Comparison of ENCODE assay signal across 8 mouse cellular contexts in genomic region chr11:116534154-116534865, GRCm38 (mm10). TPM values are rescaled to one million over a fixed set of nuclear protein-coding genes. Genes with fewer than 3 reads are reported as not detected.
A peak's percentile ranks its signal among the peaks of the same experiment; 100 is the strongest.
DNase-seq lines count a peak whose midpoint lies in the region; ATAC-seq and TF ChIP-seq lines count a peak whose summit lies in the region.

No protein-coding gene starts in this region.

- H3K4me2 ChIP-seq in embryonic facial prominence, embryonic 15.5 days (replicated peaks) = peak overlapping the region; percentile 99
- peak overlapping the region; percentile 100 for H3K4me2 ChIP-seq in heart, embryonic 13.5 days
- peak overlapping the region; percentile 97 for H3K4me2 ChIP-seq in kidney, embryonic 15.5 days
- peak overlapping the region; percentile 90 for H3K4me2 ChIP-seq in liver, postnatal 0 days (ENCODE audit: low read depth, low read length)
- H3K4me2 ChIP-seq in neural tube, embryonic 14.5 days (ENCODE audit: low read depth, low read length) = peak overlapping the region; percentile 78; the same call in 1 of the 2 replicates

- H3K27ac ChIP-seq in embryonic facial prominence, embryonic 15.5 days (replicated peaks) = no peak overlapping the region
- no peak overlapping the region for H3K27ac ChIP-seq in heart, embryonic 13.5 days (replicated peaks)
- H3K27ac ChIP-seq in kidney, embryonic 15.5 days = no peak overlapping the region
- H3K27ac ChIP-seq in liver, postnatal 0 days (ENCODE audit: low read depth) = peak overlapping the region; percentile 92
- no peak overlapping the region for H3K27ac ChIP-seq in neural tube, embryonic 14.5 days (ENCODE audit: low read depth, low read length)

- H3K9ac ChIP-seq in embryonic facial prominence, embryonic 15.5 days = 0 out of 2 replicates have a peak overlapping the region, but pooled peaks have one; percentile 18
- H3K9ac ChIP-seq in heart, embryonic 13.5 days = peak overlapping the region; percentile 80
- H3K9ac ChIP-seq in kidney, embryonic 15.5 days = peak overlapping the region; percentile 57
- H3K9ac ChIP-seq in liver, postnatal 0 days (replicated peaks) = peak overlapping the region; percentile 87
- H3K9ac ChIP-seq in neural tube, embryonic 14.5 days (replicated peaks; ENCODE audit: low read depth, low read length) = no peak overlapping the region

- ATAC-seq in embryonic facial prominence, embryonic 15.5 days (ENCODE audit: insufficient number of reproducible peaks, low FRiP score, low TSS enrichment, low read depth) = no peak; the same call in 1 of the 2 replicates
- peak; percentile 58; the same call in 1 of the 2 replicates for ATAC-seq in heart, embryonic 13.5 days (ENCODE audit: extremely low read depth, insufficient number of reproducible peaks, low FRiP score, low TSS enrichment)
- ATAC-seq in kidney, embryonic 15.5 days (replicated peaks; ENCODE audit: low FRiP score) = peak; percentile 77
- ATAC-seq in liver, postnatal 0 days = peak; percentile 80
- ATAC-seq in neural tube, embryonic 14.5 days (ENCODE audit: low read depth) = peak; percentile 47; the same call in 1 of the 2 replicates

- H3K4me3 ChIP-seq in embryonic facial prominence, embryonic 15.5 days (replicated peaks) = peak overlapping the region; percentile 61
- peak overlapping the region; percentile 59 for H3K4me3 ChIP-seq in heart, embryonic 13.5 days
- peak overlapping the region; percentile 56 for H3K4me3 ChIP-seq in kidney, embryonic 15.5 days (replicated peaks)
- peak overlapping the region; percentile 71 for H3K4me3 ChIP-seq in liver, postnatal 0 days (ENCODE audit: low read depth, low read length)
- peak overlapping the region; percentile 35 for H3K4me3 ChIP-seq in neural tube, embryonic 14.5 days (ENCODE audit: low read depth, low read length)

- 17% methylated on average over 20 of the region's 20 CpGs for WGBS in embryonic facial prominence, embryonic 15.5 days
- 16% methylated on average over 20 of the region's 20 CpGs for WGBS in heart, embryonic 13.5 days
- 18% methylated on average over 20 of the region's 20 CpGs for WGBS in kidney, embryonic 15.5 days
- 15% methylated on average over 20 of the region's 20 CpGs for WGBS in liver, postnatal 0 days (ENCODE audit: insufficient replicate concordance)
- WGBS in neural tube, embryonic 14.5 days = 24% methylated on average over 20 of the region's 20 CpGs

- peaks cover 42% of the 10 kb centered on the region for H3K4me1 ChIP-seq in embryonic facial prominence, embryonic 15.5 days
- peaks cover 55% of the 10 kb centered on the region for H3K4me1 ChIP-seq in heart, embryonic 13.5 days
- H3K4me1 ChIP-seq in kidney, embryonic 15.5 days = peaks cover 46% of the 10 kb centered on the region
- H3K4me1 ChIP-seq in liver, postnatal 0 days (ENCODE audit: insufficient read depth) = peaks cover 32% of the 10 kb centered on the region
- H3K4me1 ChIP-seq in neural tube, embryonic 14.5 days (ENCODE audit: control insufficient read depth, insufficient read depth, low read length) = peaks cover 27% of the 10 kb centered on the region

- DNase-seq in ES-CJ7 (ENCODE audit: low read depth, low spot score) = peak; percentile 88
- DNase-seq in brain, adult 2 months (ENCODE audit: low read depth, low spot score) = peak; percentile 84
- peak; percentile 86 for DNase-seq in liver, postnatal 0 days
- peak; percentile 71 for DNase-seq in thymus, postnatal 0 days (ENCODE audit: low spot score)

- H3K27me3 ChIP-seq in embryonic facial prominence, embryonic 15.5 days = peaks cover 44% of the 10 kb centered on the region
- peaks cover 62% of the 10 kb centered on the region for H3K27me3 ChIP-seq in heart, embryonic 13.5 days (replicated peaks)
- H3K27me3 ChIP-seq in kidney, embryonic 15.5 days = peaks cover 51% of the 10 kb centered on the region
- H3K27me3 ChIP-seq in liver, postnatal 0 days (ENCODE audit: insufficient read depth, low read length) = peaks cover 43% of the 10 kb centered on the region
- H3K27me3 ChIP-seq in neural tube, embryonic 14.5 days (ENCODE audit: control insufficient read depth, insufficient read depth, low read length) = peaks cover 34% of the 10 kb centered on the region

- H3K36me3 ChIP-seq in embryonic facial prominence, embryonic 15.5 days = peaks cover 19% of the 10 kb centered on the region
- H3K36me3 ChIP-seq in heart, embryonic 13.5 days = peaks cover 22% of the 10 kb centered on the region
- H3K36me3 ChIP-seq in kidney, embryonic 15.5 days = peaks cover 20% of the 10 kb centered on the region
- H3K36me3 ChIP-seq in liver, postnatal 0 days (replicated peaks; ENCODE audit: insufficient read depth, low read length) = peaks cover 23% of the 10 kb centered on the region
- H3K36me3 ChIP-seq in neural tube, embryonic 14.5 days (ENCODE audit: control insufficient read depth, insufficient read depth, low read length) = peaks cover 7% of the 10 kb centered on the region; the same call in 1 of the 2 replicates

- peak; percentile 46 for TF ChIP-seq EP300 in liver, postnatal 0 days (IDR thresholded peaks at IDR 0.05; ENCODE audit: low read depth)

- peak; percentile 92 for TF ChIP-seq CTCF in liver, postnatal 0 days (IDR thresholded peaks at IDR 0.05; ENCODE audit: low read depth)

- H3K9me3 ChIP-seq in embryonic facial prominence, embryonic 15.5 days (replicated peaks) = no peaks in the 10 kb centered on the region
- H3K9me3 ChIP-seq in heart, embryonic 13.5 days = no peaks in the 10 kb centered on the region
- no peaks in the 10 kb centered on the region for H3K9me3 ChIP-seq in kidney, embryonic 15.5 days (replicated peaks)
- H3K9me3 ChIP-seq in liver, postnatal 0 days (ENCODE audit: low read length) = no peaks in the 10 kb centered on the region
- H3K9me3 ChIP-seq in neural tube, embryonic 14.5 days (ENCODE audit: control insufficient read depth, low read length) = no peaks in the 10 kb centered on the region

RNA-seq across cellular contexts. Expression of gene Sphk1, which starts 3.6 kb away (rescaled TPM):
- 12.3 and 12.5 TPM in 2 replicates for polyA plus RNA-seq in embryonic facial prominence, embryonic 15.5 days (2015; fragmentation: Nextera tagmentation; extraction: Ambion mirVana)
- 2.0 and 2.6 TPM in 2 replicates for polyA plus RNA-seq in heart, embryonic 13.5 days (2015; fragmentation: Nextera tagmentation; extraction: Ambion mirVana)
- 4.1 and 6.3 TPM in 2 replicates for polyA plus RNA-seq in kidney, embryonic 15.5 days (2015; fragmentation: Nextera tagmentation; extraction: Ambion mirVana)
- 15.5 and 17.4 TPM in 2 replicates for polyA plus RNA-seq in liver, postnatal 0 days (2015; fragmentation: Nextera tagmentation; extraction: Ambion mirVana)
- polyA plus RNA-seq in neural tube, embryonic 14.5 days (2014; fragmentation: Nextera tagmentation; extraction: Ambion mirVana) = 0.54 and 3.6 TPM in 2 replicates
- polyA plus RNA-seq in thymus, postnatal 0 days (2015; fragmentation: Nextera tagmentation; extraction: Ambion mirVana) = 13.7 and 14.8 TPM in 2 replicates

RNA-seq across cellular contexts. Expression of gene Prpsap1, which starts 40.3 kb away (rescaled TPM):
- 154 and 161 TPM in 2 replicates for polyA plus RNA-seq in embryonic facial prominence, embryonic 15.5 days (2015; fragmentation: Nextera tagmentation; extraction: Ambion mirVana)
- 90.2 and 102 TPM in 2 replicates for polyA plus RNA-seq in heart, embryonic 13.5 days (2015; fragmentation: Nextera tagmentation; extraction: Ambion mirVana)
- polyA plus RNA-seq in kidney, embryonic 15.5 days (2015; fragmentation: Nextera tagmentation; extraction: Ambion mirVana) = 196 and 208 TPM in 2 replicates
- 64.4 and 67.4 TPM in 2 replicates for polyA plus RNA-seq in liver, postnatal 0 days (2015; fragmentation: Nextera tagmentation; extraction: Ambion mirVana)
- polyA plus RNA-seq in neural tube, embryonic 14.5 days (2014; fragmentation: Nextera tagmentation; extraction: Ambion mirVana) = 171 and 179 TPM in 2 replicates
- polyA plus RNA-seq in thymus, postnatal 0 days (2015; fragmentation: Nextera tagmentation; extraction: Ambion mirVana) = 90.9 and 96.6 TPM in 2 replicates

RNA-seq across cellular contexts. Expression of gene Ube2o, which starts 46.9 kb away (rescaled TPM):
- 14.2 and 14.6 TPM in 2 replicates for polyA plus RNA-seq in embryonic facial prominence, embryonic 15.5 days (2015; fragmentation: Nextera tagmentation; extraction: Ambion mirVana)
- 7.9 and 8.3 TPM in 2 replicates for polyA plus RNA-seq in heart, embryonic 13.5 days (2015; fragmentation: Nextera tagmentation; extraction: Ambion mirVana)
- 7.3 and 7.4 TPM in 2 replicates for polyA plus RNA-seq in kidney, embryonic 15.5 days (2015; fragmentation: Nextera tagmentation; extraction: Ambion mirVana)
- polyA plus RNA-seq in liver, postnatal 0 days (2015; fragmentation: Nextera tagmentation; extraction: Ambion mirVana) = 15.2 and 16.3 TPM in 2 replicates
- polyA plus RNA-seq in neural tube, embryonic 14.5 days (2014; fragmentation: Nextera tagmentation; extraction: Ambion mirVana) = 26.2 and 30.2 TPM in 2 replicates
- polyA plus RNA-seq in thymus, postnatal 0 days (2015; fragmentation: Nextera tagmentation; extraction: Ambion mirVana) = 6.4 and 6.8 TPM in 2 replicates

RNA-seq across cellular contexts. Expression of gene Aanat, which starts 51.9 kb away (rescaled TPM):
- not detected in 2 replicates for polyA plus RNA-seq in embryonic facial prominence, embryonic 15.5 days (2015; fragmentation: Nextera tagmentation; extraction: Ambion mirVana)
- polyA plus RNA-seq in heart, embryonic 13.5 days (2015; fragmentation: Nextera tagmentation; extraction: Ambion mirVana) = not detected in 2 replicates
- polyA plus RNA-seq in kidney, embryonic 15.5 days (2015; fragmentation: Nextera tagmentation; extraction: Ambion mirVana) = not detected in 2 replicates
- not detected in 2 replicates for polyA plus RNA-seq in liver, postnatal 0 days (2015; fragmentation: Nextera tagmentation; extraction: Ambion mirVana)
- 0.26 and 0.40 TPM in 2 replicates for polyA plus RNA-seq in neural tube, embryonic 14.5 days (2014; fragmentation: Nextera tagmentation; extraction: Ambion mirVana)
- not detected in 2 replicates for polyA plus RNA-seq in thymus, postnatal 0 days (2015; fragmentation: Nextera tagmentation; extraction: Ambion mirVana)
